Mouse (Mus musculus) heart, adult 2 months (tissue): ENCODE data around the gene Pum3. TPM values are rescaled to one million over a fixed set of nuclear protein-coding genes. Genes with fewer than 3 reads are reported as not detected.

Source experiments
- DNase-seq, 2 experiments: peaks; one replicate each; pipeline ENCODE4 v3.0.0; 2021
- H3K27ac ChIP-seq: fragments of 200-600 bp; 2 replicates; pipeline ENCODE4 v1.8.1; 2022
- H3K27me3 ChIP-seq: fragments of 200-500 bp; 2 replicates; pipeline ENCODE4 v1.6.1; 2012; ENCODE audit warnings: mild to moderate bottlenecking, low read length, inconsistent platforms, mixed read lengths; ENCODE audit not compliant: control insufficient read depth, insufficient read depth
- H3K36me3 ChIP-seq: fragments of 200-500 bp; 2 replicates; pipeline ENCODE4 v1.6.1; 2012; ENCODE audit warnings: low read length, inconsistent platforms; ENCODE audit not compliant: control insufficient read depth, insufficient read depth
- H3K4me1 ChIP-seq: fragments of 200-500 bp; 2 replicates; pipeline ENCODE4 v1.6.1; 2011; ENCODE audit warnings: low read length; ENCODE audit not compliant: control insufficient read depth, insufficient read depth
- H3K4me3 ChIP-seq: fragments of 200-600 bp; 2 replicates; pipeline ENCODE4 v1.8.1; 2022
- H3K79me2 ChIP-seq: fragments of 200-500 bp; replicated peaks from 2 replicates; pipeline ENCODE4 v1.6.1; 2012; ENCODE audit warnings: mild to moderate bottlenecking, inconsistent platforms, low read length, moderate library complexity, mixed read lengths; ENCODE audit not compliant: control insufficient read depth, insufficient read depth
- H3K9ac ChIP-seq: fragments of 200-500 bp; 2 replicates; pipeline ENCODE4 v1.6.1; 2012; ENCODE audit warnings: low read depth, mild to moderate bottlenecking, control low read depth, inconsistent platforms, low read length, mixed read lengths
- CTCF ChIP-seq: fragments of 200-600 bp; IDR thresholded peaks from 2 replicates; pipeline ENCODE4 v1.8.1; 2022; ENCODE audit warnings: antibody characterized with exemption, mild to moderate bottlenecking, moderate library complexity
- EP300 ChIP-seq: fragments of 200-500 bp; IDR thresholded peaks from 2 replicates; pipeline ENCODE4 v1.6.1; 2011; ENCODE audit warnings: low read depth, low read length, control low read depth; ENCODE audit not compliant: insufficient read depth
- POLR2A ChIP-seq: fragments of 200-500 bp; IDR thresholded peaks from 2 replicates; pipeline ENCODE4 v1.6.1; 2011; ENCODE audit warnings: mild to moderate bottlenecking, low read depth, low read length, control low read depth; ENCODE audit not compliant: insufficient read depth
- WGBS: fragments of 180-500 bp; shearing (Covaris S2); methylation state at CpG from one replicate; pipeline ENCODE4 v1.1.7; 2018; 5-methylcytosine and 5-hydroxymethylcytosine counted together
- intact Hi-C: fragments of 180-260 bp; cut with DNase I; formaldehyde crosslinking; loops from one replicate; pipeline ENCODE4 v1.15.1; 2025
- long read RNA-seq: library from polyadenylated mRNA; stranded (forward); transcript quantifications from one replicate; pipeline ENCODE4 v2.0.0, GENCODE M21; 2021
- polyA plus RNA-seq: library from polyadenylated mRNA; depleted of rRNA; stranded (reverse); fragments of >200 nt; gene quantifications from 2 replicates; pipeline ENCODE4 v1.2.3, GENCODE M21; 2012; rRNA removed
- total RNA-seq, 2 experiments: library from RNA; stranded (reverse); gene quantifications; 2 replicates each; pipeline ENCODE4 v1.2.3; 2021

The Pum3 gene
- 10 to 100 TPM; 30.9 to 33.7 TPM for total RNA-seq
- polyA plus RNA-seq: 18.6 and 22.7 TPM in 2 replicates
- long read RNA-seq, transcript Pum3-201 (18 exons, 3,471 nt): major isoform, 23 of 36 reads
- long read RNA-seq, partial matches to known transcripts: 5 of 36 reads
- long read RNA-seq, other reads (novel, unspliced or antisense): 8 of 36 reads

DNA sequence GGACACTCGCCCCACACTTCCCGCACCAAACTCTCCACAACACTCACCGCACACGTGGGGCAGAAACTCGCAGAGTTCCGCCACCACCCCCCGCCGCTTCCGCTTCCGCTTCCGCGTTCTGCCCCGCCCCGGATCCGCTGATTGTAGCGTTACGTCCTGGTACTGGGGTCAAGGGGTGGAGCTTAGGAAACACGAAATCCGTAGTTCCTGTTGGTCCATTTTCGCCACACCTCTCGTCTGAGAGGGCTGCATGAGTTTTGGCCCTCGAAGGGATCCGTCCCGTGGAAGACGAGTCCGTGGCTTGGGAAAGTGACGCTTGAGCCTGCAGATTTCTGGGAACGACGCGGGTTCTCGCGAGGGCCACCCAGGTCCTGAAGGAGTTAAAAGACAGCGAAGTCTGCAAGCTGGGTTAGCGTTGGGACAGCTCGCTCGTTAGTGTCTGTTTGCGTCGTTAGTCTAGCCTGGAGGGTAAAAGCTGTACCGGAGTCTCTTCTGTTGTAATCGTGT is at the start of gene Pum3:
Pum3 (minus strand) TSS at position 81 of the 507 bp plus-strand sequence.
- H3K4me1 ChIP-seq: peaks cover 2% of the 10 kb centered on the region
- under 1% methylated on average over 40 of the region's 40 CpGs for WGBS

DNA sequence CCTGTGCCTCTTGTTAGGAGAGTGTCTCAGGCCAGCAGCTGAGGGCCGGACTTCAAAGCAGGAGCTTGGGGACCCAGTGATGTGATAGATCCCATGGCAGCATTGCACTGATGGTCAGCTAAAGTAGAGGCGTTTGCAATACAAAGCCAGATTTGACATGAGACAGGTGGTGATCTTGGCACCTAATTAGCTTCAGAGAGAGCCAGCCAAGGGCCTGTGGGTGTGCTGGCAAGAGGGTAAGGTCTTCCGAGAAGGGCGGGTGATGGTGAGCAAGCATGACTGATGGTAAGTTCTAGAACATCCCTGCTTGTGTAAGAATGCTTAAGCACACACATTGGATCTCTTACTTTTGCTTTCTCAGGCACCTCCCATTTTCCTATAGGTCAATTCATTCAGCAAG is 37.1 kb upstream of the Pum3 start:
- intact Hi-C loops: no loop called here
- TF ChIP-seq POLR2A (no peak), EP300 (no peak), CTCF (no peak)

More for the DNA sequence above, at the start of gene Pum3:
- H3K79me2 ChIP-seq: no peaks in the 10 kb centered on the region; the same call in 1 of the 2 replicates
- no peaks in the 10 kb centered on the region for H3K27me3 ChIP-seq
- peak; percentile 95 to 98 for DNase-seq
- peak within 1 kb of the TSS; percentile 94 for H3K27ac ChIP-seq
- intact Hi-C loops: loop anchor here (5.0 to 10.0 kb wide), 3 partner anchors 585 to 712 kb away; partner anchors contain the start of gene Rfx3
- peak within 1 kb of the TSS; percentile 99 for H3K4me3 ChIP-seq
- H3K36me3 ChIP-seq: no peaks in the 10 kb centered on the region
- TF ChIP-seq EP300 (peak; percentile 98), CTCF (no peak), POLR2A (peak; percentile 96)
- peak within 1 kb of the TSS; percentile 79 for H3K9ac ChIP-seq

DNA sequence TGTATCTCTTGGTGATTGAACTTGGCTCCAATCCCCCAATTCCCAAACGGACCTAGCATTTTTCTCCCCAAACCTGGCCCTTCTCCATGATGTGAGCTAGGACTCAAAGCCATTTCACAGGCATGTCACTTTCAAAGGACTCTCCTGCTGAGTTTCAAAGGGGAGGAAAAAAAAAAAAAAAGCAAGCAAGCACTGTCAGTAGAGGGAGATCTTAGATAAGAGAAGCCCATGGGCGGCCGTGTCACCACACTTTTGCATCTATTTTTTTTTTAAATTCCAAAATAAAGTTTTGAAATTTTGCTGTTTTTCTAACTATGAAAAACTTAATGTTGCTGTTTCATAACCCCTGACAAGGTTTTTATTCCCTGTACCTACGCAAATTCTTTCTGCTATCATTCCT is 33.0 kb upstream of the Pum3 start:
- no peak for DNase-seq
- H3K9ac ChIP-seq: no peak overlapping the region
- TF ChIP-seq EP300: no peak
- no peak for TF ChIP-seq CTCF
- no peak for TF ChIP-seq POLR2A
- no peaks in the 10 kb centered on the region for H3K27me3 ChIP-seq
- intact Hi-C loops: no loop called here
- no peaks in the 10 kb centered on the region for H3K4me1 ChIP-seq
- H3K79me2 ChIP-seq: no peaks in the 10 kb centered on the region
- 41% methylated on average over 4 of the region's 4 CpGs for WGBS
- no peaks in the 10 kb centered on the region for H3K36me3 ChIP-seq
- no peak overlapping the region for H3K4me3 ChIP-seq
- no peak overlapping the region for H3K27ac ChIP-seq

More for the DNA sequence above, 37.1 kb upstream of the Pum3 start:
- no peak overlapping the region for H3K27ac ChIP-seq
- H3K9ac ChIP-seq: no peak overlapping the region
- DNase-seq: no peak
- H3K27me3 ChIP-seq: no peaks in the 10 kb centered on the region
- no peaks in the 10 kb centered on the region for H3K79me2 ChIP-seq
- no peaks in the 10 kb centered on the region for H3K4me1 ChIP-seq
- H3K36me3 ChIP-seq: no peaks in the 10 kb centered on the region
- 70% methylated on average over 4 of the region's 4 CpGs for WGBS
- no peak overlapping the region for H3K4me3 ChIP-seq

DNA sequence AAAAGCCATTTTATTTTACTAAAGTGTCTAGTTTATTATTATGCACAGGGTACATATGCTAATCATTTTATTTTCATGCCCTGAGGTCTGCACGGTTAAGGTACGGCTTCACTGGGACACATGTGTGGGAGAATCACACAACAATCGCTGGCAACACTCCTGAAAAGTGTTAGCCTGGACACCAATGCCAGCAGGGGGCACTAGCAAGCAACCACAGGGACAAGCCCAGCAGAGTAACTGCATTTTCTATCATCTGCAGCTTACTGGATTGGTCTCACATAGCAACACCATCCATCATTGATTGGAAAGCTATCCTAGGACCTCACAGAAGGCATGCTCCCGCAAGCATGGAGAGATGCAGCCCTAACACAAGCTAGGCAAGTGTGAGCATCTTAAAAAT is 20.8 kb upstream of the Pum3 start:
- WGBS: 28% methylated on average over 4 of the region's 4 CpGs
- no peaks in the 10 kb centered on the region for H3K4me1 ChIP-seq
- TF ChIP-seq POLR2A (no peak), CTCF (peak; percentile 76)
- no peaks in the 10 kb centered on the region for H3K79me2 ChIP-seq
- no peaks in the 10 kb centered on the region for H3K27me3 ChIP-seq
- no peak overlapping the region for H3K4me3 ChIP-seq
- intact Hi-C loops: no loop called here
- no peaks in the 10 kb centered on the region for H3K36me3 ChIP-seq
- H3K27ac ChIP-seq: no peak overlapping the region
- no peak overlapping the region for H3K9ac ChIP-seq
- peak in 1 of 2 experiments; percentile 56 for DNase-seq

DNA sequence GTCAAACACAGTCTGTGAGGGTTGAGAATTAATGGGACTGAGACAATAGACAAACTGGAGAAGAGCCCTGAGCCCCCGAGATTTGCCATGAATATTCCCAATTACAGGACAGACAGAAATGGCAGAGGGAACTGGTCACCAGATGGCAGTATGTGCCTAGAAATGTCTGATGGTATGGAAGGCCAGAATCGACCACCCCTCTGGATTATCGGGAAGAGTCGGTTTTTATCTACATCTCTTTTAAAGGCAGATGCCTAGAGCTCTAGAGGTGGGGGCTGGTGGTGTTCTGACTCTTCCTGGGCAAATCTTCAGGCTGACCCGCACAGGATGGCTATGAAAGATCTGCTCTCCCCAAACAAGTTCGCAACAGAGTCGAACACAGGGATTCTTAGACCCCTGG is 17.9 kb upstream of the Pum3 start:
- no peak for TF ChIP-seq POLR2A
- TF ChIP-seq CTCF: peak; percentile 63
- no peak for TF ChIP-seq EP300
- Histone ChIP-seq H3K4me1 (no peaks in the 10 kb centered on the region), H3K27ac (no peak overlapping the region), H3K36me3 (no peaks in the 10 kb centered on the region), H3K79me2 (no peaks in the 10 kb centered on the region), H3K9ac (no peak overlapping the region), H3K4me3 (no peak overlapping the region), H3K27me3 (no peaks in the 10 kb centered on the region)
- WGBS: 29% methylated on average over 7 of the region's 7 CpGs
- intact Hi-C loops: loop anchor here (10.0 kb wide), 1 partner anchor 1307 kb away; no protein-coding TSS in a partner anchor
- DNase-seq: no peak

DNA sequence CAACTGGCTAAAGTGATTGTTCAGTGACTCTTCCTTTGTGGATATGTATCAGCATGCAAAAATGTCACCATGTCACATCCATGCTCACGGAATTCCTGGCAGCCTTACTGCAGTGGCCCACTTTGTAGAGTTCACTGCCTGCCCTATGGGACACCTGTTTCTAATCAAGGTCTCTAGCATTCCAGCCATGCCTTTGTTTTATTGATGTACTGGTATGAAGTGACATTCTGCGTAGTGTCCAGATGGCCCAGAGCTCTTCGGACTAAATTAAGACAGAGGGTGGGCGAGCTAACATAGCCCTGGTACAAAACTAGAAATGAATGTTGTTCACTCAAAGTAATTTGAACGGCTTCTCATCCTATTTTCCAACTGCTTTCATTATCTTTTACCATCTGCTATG is 11.5 kb upstream of the Pum3 start:
- H3K79me2 ChIP-seq: no peaks in the 10 kb centered on the region
- TF ChIP-seq POLR2A: no peak
- no peak for TF ChIP-seq CTCF
- TF ChIP-seq EP300: no peak
- no peaks in the 10 kb centered on the region for H3K36me3 ChIP-seq
- H3K4me1 ChIP-seq: no peaks in the 10 kb centered on the region; the same call in 1 of the 2 replicates
- 70% methylated on average over 5 of the region's 5 CpGs for WGBS
- intact Hi-C loops: loop anchor here (10.0 kb wide), 1 partner anchor 1314 kb away; no protein-coding TSS in a partner anchor
- no peak overlapping the region for H3K4me3 ChIP-seq
- DNase-seq: no peak
- H3K27me3 ChIP-seq: no peaks in the 10 kb centered on the region
- no peak overlapping the region for H3K27ac ChIP-seq
- no peak overlapping the region for H3K9ac ChIP-seq
